ENCODE assay signal across 30 mouse cellular contexts in genomic region chr19:53875246-53875645, GRCm38 (mm10). TPM values are rescaled to one million over a fixed set of nuclear protein-coding genes. Genes with fewer than 3 reads are reported as not detected.
DNase-seq lines count a peak whose midpoint lies in the region; ATAC-seq and TF ChIP-seq lines count a peak whose summit lies in the region.
"Had no signal": no experiment of that assay in that cellular context is flagged by ENCODE, and none has a peak within 500 bp of the region (broad histone marks: within the 10 kb centered on the region; RNA-seq: fewer than 3 reads in every experiment).

No protein-coding gene starts in this region.

- H3K27ac ChIP-seq in hindbrain, postnatal 0 days: peak overlapping the region; percentile 54; the same call in 1 of the 2 replicates
- H3K27ac ChIP-seq in hindbrain, embryonic 14.5 days: no peak overlapping the region
- H3K27ac ChIP-seq in embryonic facial prominence, embryonic 15.5 days (replicated peaks): peak overlapping the region; percentile 73
- H3K27ac ChIP-seq: hindbrain, embryonic 12.5 days; left cerebral cortex, adult 2 months; limb, embryonic 12.5 days; liver, embryonic 15.5 days; neural tube, embryonic 12.5 days had no signal

- TF ChIP-seq CTCF in hindbrain, postnatal 0 days (IDR thresholded peaks at IDR 0.05; ENCODE audit: low read depth): no peak

- H3K27me3 ChIP-seq in hindbrain, postnatal 0 days (ENCODE audit: insufficient read depth, low read length): no peaks in the 10 kb centered on the region
- no peaks in the 10 kb centered on the region for H3K27me3 ChIP-seq in hindbrain, embryonic 14.5 days (ENCODE audit: control insufficient read depth, insufficient read depth, low read length)
- no peaks in the 10 kb centered on the region for H3K27me3 ChIP-seq in embryonic facial prominence, embryonic 15.5 days
- H3K27me3 ChIP-seq: embryonic facial prominence, embryonic 12.5 days; hindbrain, embryonic 12.5 days; liver, embryonic 15.5 days; neural tube, embryonic 12.5 days had no signal

- H3K4me2 ChIP-seq in hindbrain, postnatal 0 days (ENCODE audit: low read depth, low read length): no peak overlapping the region
- H3K4me2 ChIP-seq in hindbrain, embryonic 14.5 days (replicated peaks): no peak overlapping the region
- no peak overlapping the region for H3K4me2 ChIP-seq in embryonic facial prominence, embryonic 15.5 days (replicated peaks)
- H3K4me2 ChIP-seq: embryonic facial prominence, embryonic 12.5 days; heart, embryonic 11.5 days; hindbrain, embryonic 12.5 days; limb, embryonic 12.5 days; liver, embryonic 15.5 days; lung, embryonic 14.5 days; neural tube, embryonic 12.5 days had no signal

- H3K9me3 ChIP-seq in hindbrain, postnatal 0 days (ENCODE audit: low read length): no peaks in the 10 kb centered on the region
- no peaks in the 10 kb centered on the region for H3K9me3 ChIP-seq in hindbrain, embryonic 14.5 days (ENCODE audit: control insufficient read depth, low read length)
- H3K9me3 ChIP-seq in embryonic facial prominence, embryonic 15.5 days (replicated peaks): no peaks in the 10 kb centered on the region
- H3K9me3 ChIP-seq: embryonic facial prominence, embryonic 12.5 days; hindbrain, embryonic 12.5 days; limb, embryonic 12.5 days; liver, embryonic 15.5 days; neural tube, embryonic 12.5 days had no signal

- no peak for DNase-seq in hindbrain, postnatal 0 days (ENCODE audit: low spot score)
- no peak for DNase-seq in hindbrain, embryonic 14.5 days (ENCODE audit: low spot score)
- peak; percentile 65 for DNase-seq in adipocyte (ENCODE audit: low spot score)
- DNase-seq in retina, postnatal 1 day: peak; percentile 31
- no peak for DNase-seq in Muller cell, postnatal 12 days (ENCODE audit: inconsistent ontology term)
- DNase-seq in ovary, postnatal 14 days (ENCODE audit: low spot score): no peak
- DNase-seq: adrenal gland, postnatal 25 days; cerebellum, adult 8-10 months; cerebellum, postnatal 36 days; gastrocnemius, postnatal 25 days; heart, postnatal 36 days; kidney, adult 9 months; kidney, postnatal 10 days; layer of hippocampus, adult 9-11 months; lung, embryonic 14.5 days; lung, postnatal 14 days; right cerebral cortex, adult 18-20 months; spleen, adult 18-20 months; thymus, postnatal 14 days had no signal

- H3K4me1 ChIP-seq in hindbrain, postnatal 0 days (ENCODE audit: insufficient read depth, low read length): no peaks in the 10 kb centered on the region
- H3K4me1 ChIP-seq in hindbrain, embryonic 14.5 days (replicated peaks; ENCODE audit: control insufficient read depth, insufficient read depth, low read length): no peaks in the 10 kb centered on the region
- H3K4me1 ChIP-seq in embryonic facial prominence, embryonic 15.5 days: peaks cover 23% of the 10 kb centered on the region
- H3K4me1 ChIP-seq: hindbrain, embryonic 12.5 days; liver, embryonic 15.5 days; neural tube, embryonic 12.5 days had no signal

- no peak overlapping the region for H3K9ac ChIP-seq in hindbrain, postnatal 0 days (replicated peaks; ENCODE audit: low read length)
- no peak overlapping the region for H3K9ac ChIP-seq in hindbrain, embryonic 14.5 days
- H3K9ac ChIP-seq in embryonic facial prominence, embryonic 15.5 days: no peak overlapping the region
- H3K9ac ChIP-seq: embryonic facial prominence, embryonic 12.5 days; hindbrain, embryonic 12.5 days; limb, embryonic 12.5 days; liver, embryonic 15.5 days; lung, embryonic 14.5 days; neural tube, embryonic 12.5 days had no signal

- no peak overlapping the region for H3K4me3 ChIP-seq in hindbrain, postnatal 0 days (ENCODE audit: low read length)
- no peak overlapping the region for H3K4me3 ChIP-seq in hindbrain, embryonic 14.5 days (replicated peaks; ENCODE audit: low read length)
- H3K4me3 ChIP-seq in embryonic facial prominence, embryonic 15.5 days (replicated peaks): no peak overlapping the region
- H3K4me3 ChIP-seq: embryonic facial prominence, embryonic 12.5 days; hindbrain, embryonic 12.5 days; left cerebral cortex, adult 2 months; limb, embryonic 12.5 days; liver, embryonic 15.5 days; myocyte; neural tube, embryonic 12.5 days had no signal

- WGBS in hindbrain, postnatal 0 days: 52% methylated on average over 6 of the region's 6 CpGs
- WGBS in hindbrain, embryonic 14.5 days: 70% methylated on average over 6 of the region's 6 CpGs
- 55% methylated on average over 6 of the region's 6 CpGs for WGBS in embryonic facial prominence, embryonic 15.5 days

- ATAC-seq in hindbrain, postnatal 0 days: no peak
- no peak for ATAC-seq in hindbrain, embryonic 14.5 days (ENCODE audit: low FRiP score)
- no peak for ATAC-seq in embryonic facial prominence, embryonic 15.5 days (ENCODE audit: insufficient number of reproducible peaks, low FRiP score, low TSS enrichment, low read depth)
- ATAC-seq: forebrain, embryonic 14.5 days; intestine, postnatal 0 days had no signal

- H3K36me3 ChIP-seq in hindbrain, postnatal 0 days (ENCODE audit: insufficient read depth, low read length): no peaks in the 10 kb centered on the region
- H3K36me3 ChIP-seq in hindbrain, embryonic 14.5 days (replicated peaks; ENCODE audit: control insufficient read depth, insufficient read depth): no peaks in the 10 kb centered on the region
- no peaks in the 10 kb centered on the region for H3K36me3 ChIP-seq in embryonic facial prominence, embryonic 15.5 days
- H3K36me3 ChIP-seq: embryonic facial prominence, embryonic 12.5 days; hindbrain, embryonic 12.5 days; limb, embryonic 12.5 days; liver, embryonic 15.5 days; neural tube, embryonic 12.5 days had no signal

RNA-seq across cellular contexts. Expression of gene Pdcd4, which starts 16.8 kb away (rescaled TPM):
- total RNA-seq in hindbrain, postnatal 0 days (2014; rRNA removed): 10.0 and 13.1 TPM in 2 replicates
- 83.9 and 90.8 TPM in 2 replicates for polyA plus RNA-seq in hindbrain, postnatal 0 days (2015; fragmentation: Nextera tagmentation; extraction: Ambion mirVana)
- polyA plus RNA-seq in hindbrain, embryonic 14.5 days (2014; fragmentation: Nextera tagmentation; extraction: Ambion mirVana): 51.8 and 58.0 TPM in 2 replicates
- 111 and 122 TPM in 2 replicates for polyA plus RNA-seq in embryonic facial prominence, embryonic 15.5 days (2015; fragmentation: Nextera tagmentation; extraction: Ambion mirVana)

Comparison
In these comparisons a context has a peak if more than half of its experiments do, and no peak if none do; other contexts are left out.
1. DNase-seq: peak in adipocyte (single experiment) and retina, postnatal 1 day (single experiment); none in hindbrain, postnatal 0 days (single experiment), hindbrain, embryonic 14.5 days (single experiment), Muller cell, postnatal 12 days (single experiment) and ovary, postnatal 14 days (single experiment).